In genomic region chr3:116622641-116623040, GRCm38 (mm10) we compare ENCODE assay signal across 32 mouse cellular contexts. TPM values are rescaled to one million over a fixed set of nuclear protein-coding genes. Genes with fewer than 3 reads are reported as not detected.
DNase-seq lines count a peak whose midpoint lies in the region; TF ChIP-seq lines count a peak whose summit lies in the region.
"Had no signal": no experiment of that assay in that cellular context is flagged by ENCODE, and none has a peak within 500 bp of the region (broad histone marks: within the 10 kb centered on the region; RNA-seq: fewer than 3 reads in every experiment).

No protein-coding gene starts in this region.

- TF ChIP-seq EP300 in ES-Bruce4 (IDR thresholded peaks at IDR 0.05; ENCODE audit: insufficient read depth, low read depth, low read length): no peak

- H3K4me3 ChIP-seq in E14TG2a.4 (replicated peaks; ENCODE audit: low read length) (peak overlapping the region; percentile 65), ES-Bruce4 (ENCODE audit: low read depth, low read length) (peak overlapping the region; percentile 56)
- H3K4me3 ChIP-seq: embryonic facial prominence, embryonic 12.5 days; embryonic facial prominence, embryonic 15.5 days; forebrain, embryonic 15.5 days; heart, embryonic 12.5 days; heart, embryonic 15.5 days; hindbrain, embryonic 10.5 days; hindbrain, embryonic 13.5 days; intestine, embryonic 15.5 days had no signal

- H3K4me1 ChIP-seq in E14TG2a.4 (replicated peaks; ENCODE audit: low read depth, low read length): peaks cover 43% of the 10 kb centered on the region
- H3K4me1 ChIP-seq in ES-Bruce4 (ENCODE audit: control insufficient read depth, insufficient read depth, low read length): no peaks in the 10 kb centered on the region
- H3K4me1 ChIP-seq: embryonic facial prominence, embryonic 12.5 days; embryonic facial prominence, embryonic 15.5 days; forebrain, embryonic 15.5 days; heart, embryonic 12.5 days; heart, embryonic 15.5 days; hindbrain, embryonic 10.5 days; hindbrain, embryonic 13.5 days; intestine, embryonic 15.5 days had no signal

- TF ChIP-seq CTCF in E14TG2a.4 (conservative IDR thresholded peaks at IDR 0.05; ENCODE audit: low read length): no peak
- no peak for TF ChIP-seq CTCF in ES-Bruce4 (IDR thresholded peaks at IDR 0.05; ENCODE audit: low read depth, low read length)

- peak; percentile 99 for DNase-seq in R1 (ENCODE audit: low read depth, low spot score)
- no peak for DNase-seq in adrenal gland, postnatal 14 days
- DNase-seq in urinary bladder, postnatal 25 days (ENCODE audit: low spot score): no peak
- DNase-seq in cerebellum, adult 11-12 months: no peak
- DNase-seq: adrenal gland, adult 8-10 months; adrenal gland, postnatal 36 days; cerebellum, adult 2 months; cerebellum, adult 9-11 months; cerebellum, postnatal 25 days; gastrocnemius, postnatal 10 days; gastrocnemius, postnatal 36 days; heart, postnatal 10 days; heart, postnatal 36 days; kidney, adult 11 months had no signal

- H3K9me3 ChIP-seq in E14TG2a.4 (ENCODE audit: low read length) (no peaks in the 10 kb centered on the region), ES-Bruce4 (replicated peaks; ENCODE audit: control insufficient read depth, insufficient read depth, low read length, poor library complexity, severe bottlenecking) (no peaks in the 10 kb centered on the region)
- H3K9me3 ChIP-seq: embryonic facial prominence, embryonic 12.5 days; embryonic facial prominence, embryonic 15.5 days; forebrain, embryonic 15.5 days; heart, embryonic 12.5 days; heart, embryonic 15.5 days; hindbrain, embryonic 10.5 days; hindbrain, embryonic 13.5 days; intestine, embryonic 15.5 days had no signal

- TF ChIP-seq POLR2A in ES-Bruce4 (IDR thresholded peaks at IDR 0.05; ENCODE audit: insufficient read depth, low read length): no peak

- no peak overlapping the region for H3K27ac ChIP-seq in ES-Bruce4 (ENCODE audit: insufficient read depth, low read length)
- H3K27ac ChIP-seq: embryonic facial prominence, embryonic 12.5 days; embryonic facial prominence, embryonic 15.5 days; forebrain, embryonic 15.5 days; heart, embryonic 15.5 days; hindbrain, embryonic 10.5 days; hindbrain, embryonic 13.5 days; intestine, embryonic 15.5 days had no signal

- H3K36me3 ChIP-seq in E14TG2a.4 (ENCODE audit: insufficient read depth, low read length) (peaks cover 40% of the 10 kb centered on the region), ES-Bruce4 (ENCODE audit: control insufficient read depth, insufficient read depth, low read length, poor library complexity, severe bottlenecking) (peaks cover 6% of the 10 kb centered on the region; the same call in 1 of the 2 replicates)

- H3K27me3 ChIP-seq in E14TG2a.4 (ENCODE audit: insufficient read depth, low read length) (no peaks in the 10 kb centered on the region), ES-Bruce4 (ENCODE audit: control insufficient read depth, insufficient read depth, low read length, poor library complexity, severe bottlenecking) (no peaks in the 10 kb centered on the region)
- H3K27me3 ChIP-seq: embryonic facial prominence, embryonic 12.5 days; embryonic facial prominence, embryonic 15.5 days; forebrain, embryonic 15.5 days; heart, embryonic 12.5 days; heart, embryonic 15.5 days; hindbrain, embryonic 13.5 days; intestine, embryonic 15.5 days had no signal

- H3K9ac ChIP-seq in ES-Bruce4 (ENCODE audit: low read depth, poor library complexity, severe bottlenecking): peak overlapping the region; percentile 69
- H3K9ac ChIP-seq: embryonic facial prominence, embryonic 12.5 days; embryonic facial prominence, embryonic 15.5 days; forebrain, embryonic 15.5 days; heart, embryonic 12.5 days; heart, embryonic 15.5 days; hindbrain, embryonic 13.5 days; intestine, embryonic 15.5 days had no signal

RNA-seq across cellular contexts. Expression of gene Trmt13, which starts 8.3 kb away (rescaled TPM):
- 32.3 and 32.8 TPM in 2 replicates for polyA plus RNA-seq in ES-Bruce4 (2011; ENCODE audit: insufficient read depth, insufficient read length, low read depth, missing spikeins)
- total RNA-seq in adrenal gland, postnatal 14 days (2021): 13.2 and 16.6 TPM in 2 replicates

RNA-seq across cellular contexts. Expression of gene Sass6, which starts 27.9 kb away (rescaled TPM):
- polyA plus RNA-seq in ES-Bruce4 (2011; ENCODE audit: insufficient read depth, insufficient read length, low read depth, missing spikeins): 19.8 and 23.4 TPM in 2 replicates
- 5.6 and 6.5 TPM in 2 replicates for total RNA-seq in adrenal gland, postnatal 14 days (2021)

RNA-seq across cellular contexts. Expression of gene Mfsd14a, which starts 39.8 kb away (rescaled TPM):
- 70.4 and 78.1 TPM in 2 replicates for polyA plus RNA-seq in ES-Bruce4 (2011; ENCODE audit: insufficient read depth, insufficient read length, low read depth, missing spikeins)
- 46.8 and 53.1 TPM in 2 replicates for total RNA-seq in adrenal gland, postnatal 14 days (2021)

RNA-seq across cellular contexts. Expression of gene Gm43191, which starts 58.4 kb away (rescaled TPM):
- not detected in 2 replicates for polyA plus RNA-seq in ES-Bruce4 (2011; ENCODE audit: insufficient read depth, insufficient read length, low read depth, missing spikeins)
- not detected in 2 replicates for total RNA-seq in adrenal gland, postnatal 14 days (2021)
- total RNA-seq: adrenal gland, adult 8-10 months; adrenal gland, postnatal 36 days; common myeloid progenitor, adult 5-6 weeks; gastrocnemius, adult 18-20 months; gastrocnemius, postnatal 10 days; gastrocnemius, postnatal 36 days; granulocyte monocyte progenitor cell, adult 5-6 weeks; heart, postnatal 36 days had no signal
- polyA plus RNA-seq: activated CD4-positive, CD25-positive, alpha-beta regulatory T cell, adult 4 months; C2C12; CD4-positive, CD25-positive, alpha-beta regulatory T cell, adult 4 months; cerebellum, adult 2 months; embryonic facial prominence, embryonic 12.5 days; embryonic facial prominence, embryonic 15.5 days; forebrain, embryonic 11.5 days; heart, embryonic 12.5 days; heart, embryonic 15.5 days; hindbrain, embryonic 10.5 days; hindbrain, embryonic 16.5 days; intestine, embryonic 15.5 days had no signal

RNA-seq across cellular contexts. Expression of gene Lrrc39, which starts 59.9 kb away (rescaled TPM):
- polyA plus RNA-seq in ES-Bruce4 (2011; ENCODE audit: insufficient read depth, insufficient read length, low read depth, missing spikeins): 0.19 TPM in 1 of 2 replicates, not detected in the other
- total RNA-seq in adrenal gland, postnatal 14 days (2021): 4.9 and 6.8 TPM in 2 replicates
